Mouse (Mus musculus) gastrocnemius, adult 8-10 months (tissue): ENCODE results near the gene Cmip. TPM values are rescaled to one million over a fixed set of nuclear protein-coding genes. Genes with fewer than 3 reads are reported as not detected.
A peak's percentile ranks its signal among the peaks of the same experiment; 100 is the strongest.

ENCODE experiments used
- DNase-seq, 2 experiments: peaks; one replicate each; pipeline ENCODE4 v3.0.0; 2022; ENCODE audit warnings: low spot score in 2 of 2
- total RNA-seq, 4 experiments: library from RNA; stranded (reverse); gene quantifications; 2 replicates each; pipeline ENCODE4 v1.2.4; 2022

Cmip gene
- total RNA-seq, 4 experiments from 2014 or later = 3.8 to 7.3 (median 6.2) TPM

DNA sequence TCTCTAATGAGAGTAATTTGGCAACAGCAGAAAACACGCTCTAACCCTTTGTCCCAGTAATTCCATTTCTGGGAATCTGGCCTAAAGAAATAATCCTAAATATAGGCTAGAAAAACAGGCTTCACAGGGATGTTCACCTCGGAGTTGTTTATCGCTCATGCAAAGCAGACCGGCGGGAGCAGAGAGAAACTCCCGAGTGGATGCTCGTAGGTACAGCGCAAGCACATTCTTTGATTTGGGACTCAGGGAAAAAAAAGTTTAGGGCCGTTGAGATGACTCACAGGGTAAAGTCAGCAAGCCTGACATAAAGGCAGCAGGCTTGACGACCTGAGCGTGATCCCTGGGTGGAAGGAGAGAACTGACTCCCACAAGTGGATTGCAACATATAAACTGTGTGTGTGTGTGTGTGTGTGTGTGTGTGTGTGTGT, 116.2 kb downstream of the Cmip start:
- no peak for DNase-seq

DNA sequence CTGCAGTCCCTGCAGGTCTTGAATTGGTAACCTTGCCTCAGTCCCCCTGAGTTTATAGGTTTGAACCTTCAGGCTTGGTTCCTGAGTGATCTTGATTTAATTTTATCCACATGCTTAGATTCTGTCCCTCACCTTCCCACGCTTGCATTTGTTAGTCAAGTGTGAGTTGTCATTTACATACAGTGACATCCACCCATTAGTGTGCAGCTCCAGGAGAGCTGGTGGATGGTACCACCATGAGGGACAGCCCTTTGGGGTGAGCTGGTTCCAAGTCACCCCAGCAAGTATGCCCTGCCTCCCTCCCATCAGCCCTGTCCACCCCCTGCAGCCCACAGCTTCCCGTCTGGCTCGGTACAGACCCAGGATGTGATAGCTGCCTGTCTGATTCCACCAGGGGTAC, 117.2 kb downstream of the Cmip start:
- no peak for DNase-seq

DNA sequence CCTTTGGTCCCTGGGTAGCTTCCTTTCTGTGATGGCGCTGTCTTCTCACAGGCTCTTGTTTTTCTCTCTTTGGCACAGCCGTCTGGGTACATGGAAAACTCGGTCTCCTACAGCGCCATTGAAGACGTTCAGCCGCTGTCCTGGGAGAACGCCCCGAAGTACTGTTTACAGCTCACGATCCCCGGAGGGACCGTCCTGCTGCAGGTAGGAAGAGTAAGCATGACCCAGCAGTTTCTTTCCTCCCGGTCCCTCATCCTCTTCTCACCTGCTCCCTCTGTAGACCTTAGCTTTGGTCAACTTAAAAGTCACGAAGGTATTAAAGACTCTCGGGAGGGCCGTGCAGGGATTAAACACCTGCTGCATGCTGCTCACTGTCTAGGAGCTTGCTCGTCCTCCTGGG, 120.1 kb downstream of the Cmip start:
- no peak for DNase-seq

DNA sequence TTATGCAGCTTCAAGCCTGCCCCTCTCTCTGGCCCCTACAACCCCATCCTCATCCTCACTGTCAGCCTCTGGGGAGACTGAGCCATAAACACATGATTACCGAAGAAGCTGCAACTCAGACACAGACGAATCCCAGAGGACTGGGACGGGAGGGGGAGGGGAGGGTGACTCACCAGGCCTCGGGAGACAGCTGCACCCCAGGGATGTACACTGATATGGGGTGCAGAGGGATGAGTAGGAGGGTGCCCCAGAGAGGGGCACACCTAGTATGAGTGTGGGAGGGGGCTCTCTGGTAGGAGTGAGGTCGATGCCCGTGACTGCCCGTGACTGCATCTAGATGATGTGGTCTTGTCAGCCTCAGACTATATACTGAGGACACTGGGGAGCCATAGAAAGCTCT, 121.8 kb downstream of the Cmip start:
- no peak for DNase-seq

DNA sequence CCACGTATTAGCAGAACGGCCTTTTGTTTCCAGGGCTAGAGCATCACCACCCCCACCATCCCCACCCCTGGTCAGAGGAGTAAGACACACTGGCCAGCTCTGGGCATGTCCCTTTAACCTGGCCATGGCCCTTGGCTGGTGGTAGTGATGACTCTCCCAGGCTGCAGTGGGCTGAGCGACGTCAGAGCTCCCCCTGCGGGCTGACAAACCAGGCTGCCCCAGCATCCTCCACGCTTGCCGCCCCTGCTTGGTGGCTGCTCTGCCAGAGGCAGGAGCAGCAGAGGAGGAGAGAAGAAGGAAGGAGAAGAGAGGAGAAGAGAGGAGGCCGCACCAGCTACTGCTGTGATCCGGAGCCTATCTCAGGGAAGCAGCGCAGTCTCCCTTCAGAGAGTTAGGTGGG, 122.3 kb downstream of the Cmip start:
- DNase-seq = peak; percentile 9 to 35

DNA sequence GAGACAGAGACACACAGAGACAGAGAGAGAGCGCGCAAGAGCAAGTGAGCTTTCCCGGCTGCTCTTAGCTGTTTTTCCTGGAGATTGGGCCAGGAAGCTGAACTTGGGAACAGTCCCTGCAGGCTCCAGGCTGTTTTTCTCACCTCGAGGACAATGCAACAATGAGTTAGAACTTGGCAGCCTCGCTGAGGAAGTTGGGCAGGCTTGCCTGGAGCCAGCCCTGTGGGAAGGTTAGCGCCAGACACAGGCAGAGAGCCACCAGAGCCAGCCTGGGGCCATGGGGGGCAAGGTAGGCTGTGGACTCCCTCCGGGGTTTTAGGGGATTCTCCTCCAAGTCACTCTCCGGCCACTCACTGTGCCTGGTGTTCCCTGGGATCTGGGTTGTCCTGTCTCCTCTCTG, 123.9 kb downstream of the Cmip start:
- DNase-seq = peak in 1 of 2 experiments; percentile 21

DNA sequence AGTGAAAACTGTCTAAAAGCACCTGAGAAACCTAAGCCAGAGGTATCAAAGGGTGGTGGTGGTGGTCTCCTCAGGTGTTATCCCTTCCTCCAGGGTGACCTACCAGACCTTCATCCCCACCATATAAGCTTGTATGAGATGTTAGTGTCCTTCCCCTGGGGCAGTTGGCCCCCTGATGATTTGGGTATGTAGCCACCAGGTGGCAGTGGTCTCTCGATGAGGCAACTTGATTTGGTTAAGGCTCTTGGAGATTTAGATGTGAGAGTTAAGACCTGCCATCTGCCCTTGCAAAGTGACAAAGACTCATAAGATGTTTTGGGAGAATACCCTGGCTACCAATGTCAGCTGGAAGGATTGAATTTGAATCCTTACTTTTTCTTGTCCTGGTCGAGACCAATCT, 129.3 kb downstream of the Cmip start:
- peak; percentile 33 to 41 for DNase-seq

DNA sequence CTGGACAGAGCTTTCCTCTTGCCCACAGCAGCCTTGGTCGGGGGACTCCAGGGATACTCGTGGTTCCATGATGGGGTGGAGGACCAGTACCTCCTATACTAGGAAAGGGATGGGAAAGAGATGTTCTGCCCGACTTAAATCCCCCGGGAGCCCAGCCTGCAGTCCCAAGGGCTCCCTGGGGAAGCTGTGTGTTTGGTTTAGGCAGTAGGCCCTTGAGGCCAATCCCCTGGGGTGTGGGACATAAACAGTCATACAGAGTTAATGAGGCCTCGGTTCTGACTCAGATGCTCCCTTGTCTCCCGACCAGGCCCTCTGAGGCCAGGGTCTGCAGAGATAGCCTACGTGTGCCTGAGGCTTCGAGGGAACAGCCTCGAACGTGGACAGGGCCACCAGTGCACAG, 130.8 kb downstream of the Cmip start:
- no peak for DNase-seq

DNA sequence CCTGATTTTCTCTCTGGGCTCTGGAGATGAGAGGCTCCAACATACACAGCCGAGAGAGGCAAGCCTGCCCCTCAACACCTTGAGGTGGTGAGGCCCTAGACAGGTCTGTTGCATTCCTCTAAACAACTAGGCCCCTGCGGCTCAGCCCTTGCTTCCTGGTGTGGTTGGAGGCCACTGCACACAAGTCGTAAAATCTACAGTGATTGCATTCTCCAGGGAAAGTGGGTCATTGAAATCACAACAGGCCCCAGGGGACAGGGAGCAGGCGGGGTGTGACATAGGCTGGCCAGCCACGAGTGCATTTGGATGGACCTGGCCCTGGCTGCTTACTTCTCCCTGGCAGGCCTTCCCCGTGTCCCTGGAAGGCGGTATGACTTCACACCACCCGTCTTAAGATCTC, 131.5 kb downstream of the Cmip start:
- no peak for DNase-seq

DNA sequence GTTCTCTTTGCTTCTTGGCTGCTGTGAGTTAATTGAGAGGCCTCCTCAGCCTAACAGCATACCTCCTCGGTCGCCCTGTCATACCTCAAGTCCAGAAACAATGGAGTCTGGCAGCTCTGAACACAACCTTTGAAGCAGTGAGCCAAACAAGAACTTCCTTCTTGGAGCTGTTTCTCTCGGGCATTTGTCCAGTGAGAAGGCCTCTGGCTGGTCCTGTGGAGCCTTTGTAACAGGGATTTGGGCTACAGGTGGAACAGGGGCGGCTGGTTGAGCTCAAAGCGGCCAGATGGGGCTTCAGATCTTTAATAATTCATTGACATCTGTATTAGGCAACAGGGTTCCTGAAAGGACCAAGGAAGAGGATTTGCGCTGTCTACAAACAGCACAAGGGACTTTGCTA, 137.0 kb downstream of the Cmip start:
- DNase-seq = no peak

DNA sequence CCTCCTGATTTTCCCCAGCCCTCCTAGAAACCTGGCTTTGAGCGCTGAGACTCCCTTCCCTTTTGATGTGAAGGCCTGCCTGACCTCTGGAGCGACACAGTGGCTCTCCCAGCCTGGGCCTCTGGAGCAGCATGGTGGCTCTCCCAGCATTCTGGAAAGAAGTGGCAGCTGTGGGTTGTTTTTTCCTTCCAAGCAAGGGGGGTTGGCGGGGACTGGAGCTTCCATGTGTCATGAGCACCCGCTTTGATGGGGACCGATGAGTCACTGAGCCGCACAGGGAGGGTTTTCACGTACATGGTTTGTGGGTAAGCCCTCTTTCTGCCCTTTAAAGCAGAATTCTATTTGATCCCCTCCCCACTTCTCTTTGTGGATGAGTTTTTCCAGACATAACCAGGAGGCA, 138.2 kb downstream of the Cmip start:
- DNase-seq = no peak

DNA sequence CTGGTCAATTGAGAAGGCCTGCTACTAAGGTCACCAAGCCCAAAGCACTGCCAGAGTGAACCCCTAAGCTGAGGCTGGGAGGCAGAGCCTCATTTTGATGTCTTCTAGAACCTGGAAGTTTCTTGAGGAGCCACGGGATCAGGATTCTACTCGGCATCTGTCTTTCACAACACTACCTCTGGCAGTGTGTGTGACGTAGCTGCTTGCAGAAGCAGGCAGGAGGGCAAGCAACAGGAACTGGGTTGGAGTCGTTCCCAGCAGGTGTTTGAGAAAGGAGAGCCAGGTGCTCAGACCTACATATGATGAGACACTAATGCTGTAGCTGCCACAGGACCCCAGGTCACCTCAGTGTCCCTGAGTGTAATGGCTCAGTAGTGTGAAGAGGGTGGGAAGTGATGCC, 140.0 kb downstream of the Cmip start:
- DNase-seq = no peak

DNA sequence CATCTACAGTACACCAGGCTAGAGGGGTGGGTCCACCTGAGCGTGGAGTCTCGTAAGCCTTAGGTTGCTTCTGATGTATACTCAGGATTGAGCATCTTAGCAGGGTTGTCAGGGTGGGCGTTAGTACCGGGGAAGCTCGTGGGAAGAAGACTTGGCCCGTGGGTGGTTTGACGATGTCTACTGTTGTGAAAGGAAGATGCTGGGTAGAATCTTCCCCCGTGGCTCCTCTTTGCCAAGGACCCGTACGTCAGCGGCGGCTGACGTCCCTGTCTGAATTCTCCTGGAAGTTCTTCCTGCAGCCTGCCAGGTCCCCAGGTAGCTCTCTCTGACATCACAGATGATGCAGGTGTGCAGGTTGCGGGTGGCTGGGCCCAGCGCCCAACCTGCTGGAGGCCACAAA, 140.9 kb downstream of the Cmip start:
- DNase-seq = no peak

DNA sequence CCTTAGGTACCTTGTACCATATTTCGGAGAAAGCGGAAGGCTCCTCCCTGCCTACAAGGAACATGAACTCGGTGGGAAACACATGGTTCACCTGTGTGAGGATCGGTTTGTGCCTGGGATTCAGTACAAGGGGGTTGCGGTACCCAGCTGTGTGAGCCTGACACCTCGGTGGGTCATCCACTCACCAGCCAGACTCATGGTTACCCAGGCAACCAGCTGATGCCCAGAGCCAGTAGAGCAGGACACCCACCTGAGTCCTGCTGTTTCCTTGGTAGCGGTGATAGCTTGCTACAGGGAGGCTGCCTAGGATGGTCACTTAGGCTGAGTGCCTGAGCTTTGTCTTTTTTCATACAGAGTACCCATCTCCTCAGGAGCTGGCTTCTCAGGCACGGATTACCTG, 142.4 kb downstream of the Cmip start:
- DNase-seq = no peak

DNA sequence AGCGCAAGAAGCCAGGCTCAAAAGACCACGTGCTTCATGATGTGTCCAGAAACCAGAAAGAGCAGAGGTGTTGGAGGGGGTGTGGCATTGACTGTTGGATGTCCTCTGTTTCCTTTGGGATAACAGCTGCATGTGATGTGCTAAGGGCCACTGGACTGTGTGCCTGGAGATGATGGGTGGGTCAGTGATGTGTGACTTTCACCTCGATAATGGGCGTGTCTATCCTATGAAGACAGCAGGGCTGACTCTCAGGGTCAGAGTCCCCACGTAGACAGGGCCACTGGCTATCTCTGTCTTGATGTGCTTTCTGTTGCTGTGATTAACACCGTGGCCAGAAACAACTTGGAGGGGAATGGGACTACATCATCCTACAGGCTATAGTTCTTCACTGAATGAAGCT, 144.0 kb downstream of the Cmip start:
- DNase-seq = no peak

DNA sequence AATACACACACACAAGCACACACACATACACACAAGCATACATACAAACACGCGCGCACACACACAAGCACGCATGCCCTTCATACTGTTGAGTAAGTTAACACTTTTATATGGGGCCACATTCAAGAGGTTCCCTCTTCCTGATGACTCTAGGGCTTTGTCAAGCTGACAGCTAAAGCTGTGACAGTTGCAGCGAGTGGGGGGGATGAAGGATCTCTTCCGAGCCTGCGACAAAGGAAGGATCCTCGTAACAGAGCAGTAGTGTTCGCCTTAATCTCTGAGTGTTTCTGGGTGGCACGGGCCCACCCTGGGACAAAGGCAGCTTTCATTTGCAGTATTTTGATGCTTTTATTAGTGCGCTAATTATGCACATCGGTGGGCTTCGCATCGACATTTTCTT, 145.0 kb downstream of the Cmip start:
- no peak for DNase-seq

DNA sequence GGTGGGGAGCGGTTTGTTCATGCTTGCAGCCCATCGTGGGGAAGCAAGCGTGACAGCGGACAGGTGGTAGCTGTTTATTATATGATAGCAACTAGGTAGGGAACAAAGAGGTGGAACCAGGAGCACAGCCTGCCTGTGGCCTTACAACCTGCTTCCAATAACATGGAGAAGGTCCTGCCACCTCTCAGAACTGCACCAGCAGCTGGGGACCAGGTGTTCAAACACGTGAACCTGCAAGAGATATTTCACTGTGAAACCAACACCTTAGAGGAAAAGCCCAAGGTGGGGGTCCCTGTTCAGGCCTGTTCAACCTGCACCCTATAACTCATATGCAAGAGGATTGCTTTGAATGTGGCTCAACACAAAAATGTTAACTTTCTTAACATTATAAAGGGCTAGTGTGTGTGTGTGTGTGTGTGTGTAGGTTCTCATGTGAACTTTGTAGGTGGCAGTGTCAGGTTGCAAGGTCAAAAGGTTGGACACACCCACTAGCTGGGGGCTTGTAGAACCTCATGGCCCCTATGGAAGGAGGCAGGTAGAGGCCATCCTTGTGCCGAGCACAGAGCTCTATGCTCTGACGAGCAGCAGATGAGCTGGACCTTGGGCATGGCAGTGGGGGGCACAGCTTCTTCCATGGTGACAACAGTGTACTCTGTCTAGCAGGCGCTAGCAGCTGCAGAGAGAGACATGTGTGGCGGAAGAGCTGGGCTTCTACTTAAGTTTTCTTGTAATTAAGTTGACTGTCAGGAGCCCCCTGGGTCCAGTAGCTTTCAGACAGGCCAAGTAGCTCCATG, 146.2 kb downstream of the Cmip start:
- no peak for DNase-seq

DNA sequence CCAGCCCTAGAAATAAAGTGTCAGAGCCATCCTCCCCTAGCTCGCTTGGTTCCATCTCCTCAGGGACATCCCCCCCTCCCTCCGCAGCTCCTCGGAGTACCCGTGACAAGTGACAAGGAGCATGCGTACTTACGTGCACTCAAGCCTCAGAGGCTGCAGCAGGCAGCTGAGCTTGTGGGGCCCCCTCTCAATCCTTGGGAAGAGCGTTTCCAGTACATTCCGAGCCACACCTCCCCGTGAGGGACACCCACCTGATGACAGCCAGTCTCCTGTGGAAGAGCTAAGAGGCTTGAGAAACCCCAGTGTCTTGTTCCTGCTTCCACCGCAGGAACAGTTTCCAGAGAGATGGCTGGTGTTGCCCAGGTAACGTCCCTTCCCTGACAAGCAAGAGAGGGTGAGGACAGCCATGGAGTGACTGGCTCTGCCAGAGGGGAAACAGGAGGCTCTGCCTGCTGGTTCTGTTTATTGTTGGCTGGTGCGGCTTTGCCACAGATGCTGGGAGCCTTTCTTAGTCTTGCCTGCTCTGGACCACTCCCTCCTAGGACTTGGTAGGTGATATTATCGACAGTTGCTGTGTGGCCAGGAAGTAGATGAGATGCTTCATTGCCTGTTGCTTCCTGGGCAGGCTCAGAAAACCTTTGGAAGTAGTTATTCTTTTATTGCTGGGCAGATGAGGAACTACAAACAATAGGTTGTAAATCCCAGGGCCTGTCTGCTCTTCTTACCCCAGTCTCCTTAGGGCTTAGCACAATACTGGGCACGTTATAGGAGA, 147.0 kb downstream of the Cmip start:
- DNase-seq = no peak

DNA sequence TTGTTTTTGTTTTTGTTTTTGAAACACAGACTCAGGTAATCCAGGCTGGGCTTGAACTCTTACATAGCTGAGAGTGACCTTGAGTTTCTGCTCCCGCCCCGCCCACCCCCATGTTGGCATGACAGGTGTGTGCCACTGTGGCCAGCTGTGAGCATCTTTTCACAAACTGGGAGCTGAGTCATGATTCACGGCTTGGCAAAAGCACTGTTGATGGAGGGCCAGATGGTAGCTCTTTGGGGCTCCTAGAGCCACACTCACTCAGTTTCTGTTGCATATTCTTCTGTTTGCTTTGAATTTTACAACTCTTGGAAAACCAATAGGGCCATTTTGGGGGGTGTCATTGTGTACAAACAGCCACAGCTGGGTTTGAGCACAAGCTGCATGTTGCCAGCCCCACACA, 149.2 kb downstream of the Cmip start:
- DNase-seq = no peak

DNA sequence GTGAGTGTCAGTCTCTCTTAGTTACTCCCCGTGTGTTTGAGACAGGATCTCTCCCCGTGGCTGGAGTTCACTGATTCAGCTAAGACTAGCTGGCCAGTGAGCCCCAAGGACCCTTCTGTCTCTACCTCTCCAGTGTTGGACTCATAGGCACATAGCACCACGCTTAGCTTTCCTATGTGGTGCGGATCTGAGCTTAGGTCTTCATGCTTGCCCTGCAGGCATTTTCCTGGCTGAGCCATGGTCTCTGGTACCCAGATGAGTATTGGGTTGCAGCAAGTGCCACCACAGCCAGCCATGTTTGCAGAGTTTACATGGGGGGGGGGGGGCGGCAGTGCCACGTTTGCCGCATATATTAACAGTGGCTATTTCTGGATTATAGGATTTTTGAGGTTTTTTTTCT, 151.8 kb downstream of the Cmip start:
- no peak for DNase-seq

DNA sequence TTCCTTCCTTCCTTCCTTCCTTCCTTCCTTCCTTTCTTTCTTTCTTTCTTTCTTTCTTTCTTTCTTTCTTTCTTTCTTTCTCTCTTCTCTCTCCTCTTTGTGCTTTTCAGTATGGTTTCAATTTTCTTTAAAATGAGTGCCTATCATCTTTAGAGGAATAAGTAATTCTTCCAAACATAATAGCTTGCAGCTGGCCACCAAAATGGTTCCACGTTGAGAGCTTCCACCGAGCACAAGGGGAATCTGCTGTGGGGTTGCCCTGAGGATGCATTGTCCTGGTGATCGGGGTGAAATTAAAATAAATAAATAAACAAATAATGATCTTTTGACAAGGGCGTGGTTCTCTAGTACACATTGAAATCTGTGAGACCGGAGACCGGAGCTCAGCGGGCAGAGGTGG, 152.2 kb downstream of the Cmip start:
- DNase-seq = no peak

DNA sequence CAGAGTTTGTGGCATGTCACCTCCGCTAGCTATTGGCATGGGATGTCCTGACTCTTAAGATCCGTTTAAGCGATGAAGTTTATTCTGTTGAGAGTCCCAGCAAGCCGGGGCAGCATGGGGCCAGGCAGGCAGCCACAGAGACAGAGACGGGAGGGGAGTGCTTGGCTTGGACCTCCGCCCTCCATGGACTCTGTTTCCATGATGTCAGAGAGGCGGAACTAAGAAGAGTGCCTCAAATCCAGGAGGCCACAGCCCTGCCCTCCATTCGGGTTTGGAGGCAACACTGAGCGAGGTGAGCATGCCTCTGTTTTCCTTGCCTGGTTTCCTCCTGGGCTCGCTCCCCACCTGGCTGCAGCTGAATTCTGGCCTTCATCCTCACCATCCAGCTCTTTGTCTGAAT, 153.5 kb downstream of the Cmip start:
- peak; percentile 25 to 39 for DNase-seq

DNA sequence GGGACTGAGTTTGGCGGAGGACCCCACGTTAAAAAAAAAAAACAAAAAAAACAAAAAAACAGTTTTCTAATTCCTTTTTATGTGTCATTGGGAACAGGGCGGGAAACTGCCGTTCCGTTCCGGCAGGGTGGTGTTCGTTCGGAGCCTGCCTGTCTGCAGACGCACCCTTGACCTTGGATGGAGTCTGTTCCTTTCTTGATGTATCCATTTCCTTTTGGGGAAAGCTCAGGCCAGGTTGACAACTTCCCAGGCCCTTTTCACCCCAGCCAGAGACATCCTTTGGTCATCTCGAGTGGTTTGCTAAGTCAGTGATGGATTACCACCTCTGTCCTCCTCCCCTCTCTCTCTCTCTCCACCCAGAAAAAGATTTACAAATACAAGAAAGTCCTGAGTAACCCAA, 154.0 kb downstream of the Cmip start:
- DNase-seq = no peak
